Mouse (Mus musculus) cerebellum, adult 2 months (tissue): ENCODE measurements around the gene Adgrd1. TPM values are rescaled to one million over a fixed set of nuclear protein-coding genes. Genes with fewer than 3 reads are reported as not detected.

Experiments used
- DNase-seq, 2 experiments: peaks; one replicate each; pipeline ENCODE4 v3.0.0; 2021
- H3K27ac ChIP-seq: fragments of 200-500 bp; 2 replicates; pipeline ENCODE4 v1.5.1; 2012; ENCODE audit warnings: low read length, control low read depth, inconsistent platforms; ENCODE audit not compliant: insufficient read depth
- H3K27me3 ChIP-seq: fragments of 200-500 bp; 2 replicates; pipeline ENCODE4 v1.6.1; 2012; ENCODE audit warnings: inconsistent platforms, mild to moderate bottlenecking, low read length, moderate library complexity; ENCODE audit not compliant: control insufficient read depth, insufficient read depth
- H3K4me1 ChIP-seq: fragments of 200-500 bp; 2 replicates; pipeline ENCODE4 v1.6.1; 2011; ENCODE audit warnings: low read length; ENCODE audit not compliant: control insufficient read depth, insufficient read depth
- H3K4me3 ChIP-seq: fragments of 200-500 bp; replicated peaks from 2 replicates; pipeline ENCODE3; 2011; ENCODE audit warnings: mild to moderate bottlenecking, low read depth, low read length, control low read depth; ENCODE audit not compliant: insufficient read depth
- CTCF ChIP-seq: fragments of 200-500 bp; IDR thresholded peaks from 2 replicates; pipeline ENCODE4 v1.5.1; 2011; ENCODE audit warnings: low read depth, mild to moderate bottlenecking, control low read depth, low read length, moderate library complexity, borderline replicate concordance; ENCODE audit not compliant: insufficient read depth
- POLR2A ChIP-seq: fragments of 200-500 bp; IDR thresholded peaks from 2 replicates; pipeline ENCODE4 v1.6.1; 2011; ENCODE audit warnings: low read length, control low read depth, borderline replicate concordance; ENCODE audit not compliant: insufficient read depth
- WGBS: fragments of 180-500 bp; shearing (Covaris S2); methylation state at CpG from one replicate; pipeline ENCODE4 v1.1.7; 2018; 5-methylcytosine and 5-hydroxymethylcytosine counted together
- polyA plus RNA-seq: library from polyadenylated mRNA; depleted of rRNA; stranded (reverse); fragments of >200 nt; gene quantifications from 2 replicates; pipeline ENCODE4 v1.2.3, GENCODE M21; 2012

The Adgrd1 gene
- polyA plus RNA-seq, 1 experiment, result 0.34 TPM

DNA sequence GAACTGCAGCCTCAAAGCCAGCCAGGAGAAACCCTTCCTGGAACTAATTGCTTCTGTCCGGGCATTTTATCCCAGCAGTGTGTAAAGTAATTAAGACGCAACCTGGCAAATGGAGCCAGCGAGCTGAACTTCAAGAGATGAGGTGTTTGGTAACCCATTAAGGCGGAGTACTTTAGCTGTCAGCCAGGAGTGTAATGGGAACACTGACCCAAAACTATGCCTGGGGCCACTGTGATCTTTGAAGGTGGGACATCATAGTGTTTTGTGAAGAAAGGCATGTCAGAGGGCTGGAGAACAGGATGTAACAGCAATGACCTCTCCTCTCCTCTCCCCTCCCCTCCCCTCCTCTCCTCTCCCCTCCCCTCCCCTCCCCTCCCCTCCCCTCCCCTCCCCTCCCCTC lies 7.5 kb downstream of the Adgrd1 start:
- Histone ChIP-seq H3K4me3 (no peak overlapping the region), H3K27ac (no peak overlapping the region), H3K27me3 (peaks cover 2% of the 10 kb centered on the region; the same call in 1 of the 2 replicates), H3K4me1 (no peaks in the 10 kb centered on the region)
- TF ChIP-seq POLR2A (no peak), CTCF (no peak)
- 33% methylated on average over 4 of the region's 4 CpGs for WGBS
- DNase-seq, result no peak

DNA sequence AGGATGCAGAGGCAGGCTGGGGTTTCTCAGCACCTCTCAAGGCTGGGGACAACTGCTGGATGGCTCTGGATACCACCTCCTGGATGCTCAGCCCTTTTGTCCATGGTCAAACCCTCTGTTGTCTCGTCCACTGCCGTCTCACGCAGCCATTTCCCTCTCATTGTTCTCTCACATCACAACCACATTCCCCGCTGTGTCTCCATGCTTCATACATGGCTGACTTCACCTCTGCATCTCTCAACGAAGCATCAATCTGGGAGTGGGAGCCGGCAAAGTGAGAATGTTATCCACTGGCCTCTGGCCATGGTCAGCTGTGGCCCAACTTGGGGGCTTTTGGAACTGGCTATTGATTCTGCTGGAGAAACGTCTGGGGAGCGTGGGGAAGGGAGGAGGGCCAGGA lies 15.2 kb downstream of the Adgrd1 start:
- TF ChIP-seq CTCF (no peak), POLR2A (no peak)
- DNase-seq, result no peak
- WGBS, result 11% methylated on average over 8 of the region's 8 CpGs
- Histone ChIP-seq H3K27ac (no peak overlapping the region), H3K4me3 (no peak overlapping the region), H3K4me1 (no peaks in the 10 kb centered on the region), H3K27me3 (no peaks in the 10 kb centered on the region; the same call in 1 of the 2 replicates)

DNA sequence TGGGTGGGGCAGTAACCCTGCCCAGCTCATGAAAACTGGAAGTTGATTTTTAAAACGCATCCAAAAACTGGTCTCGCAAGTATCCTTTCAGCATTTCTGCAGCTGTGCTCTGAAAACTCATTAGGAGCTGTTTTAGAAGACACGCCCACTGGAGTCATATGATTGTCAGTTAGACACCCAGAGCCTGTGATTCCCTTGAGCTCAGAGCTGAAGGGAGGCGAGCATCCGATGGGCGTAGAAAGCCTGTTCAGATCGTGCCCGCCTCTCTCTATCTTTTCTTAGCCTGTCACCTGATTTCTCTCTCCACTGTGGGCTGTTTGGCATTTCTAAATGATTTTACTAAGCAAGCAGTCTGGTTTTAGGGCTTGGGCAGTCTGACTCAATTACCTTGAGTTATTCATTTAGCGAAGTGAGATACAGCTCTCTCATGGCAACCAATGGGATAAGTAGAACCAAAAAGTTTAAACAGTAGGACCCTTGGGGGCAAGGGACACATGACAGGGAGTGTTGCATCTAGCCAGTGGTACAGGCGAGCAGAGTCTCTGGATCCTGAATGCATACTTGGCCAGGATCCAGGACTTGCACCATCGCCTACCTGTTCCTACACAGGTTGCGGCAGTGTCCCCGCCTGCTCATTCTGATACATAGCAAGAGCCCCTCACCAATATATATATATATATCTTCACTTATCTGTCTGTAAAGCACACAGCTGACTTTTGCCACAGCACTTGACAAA lies 17.4 kb downstream of the Adgrd1 start:
- WGBS, result 72% methylated on average over 13 of the region's 13 CpGs
- Histone ChIP-seq H3K4me1 (no peaks in the 10 kb centered on the region), H3K4me3 (no peak overlapping the region), H3K27me3 (peaks cover 3% of the 10 kb centered on the region; the same call in 1 of the 2 replicates), H3K27ac (no peak overlapping the region)
- no peak for TF ChIP-seq POLR2A
- no peak for TF ChIP-seq CTCF
- no peak for DNase-seq

DNA sequence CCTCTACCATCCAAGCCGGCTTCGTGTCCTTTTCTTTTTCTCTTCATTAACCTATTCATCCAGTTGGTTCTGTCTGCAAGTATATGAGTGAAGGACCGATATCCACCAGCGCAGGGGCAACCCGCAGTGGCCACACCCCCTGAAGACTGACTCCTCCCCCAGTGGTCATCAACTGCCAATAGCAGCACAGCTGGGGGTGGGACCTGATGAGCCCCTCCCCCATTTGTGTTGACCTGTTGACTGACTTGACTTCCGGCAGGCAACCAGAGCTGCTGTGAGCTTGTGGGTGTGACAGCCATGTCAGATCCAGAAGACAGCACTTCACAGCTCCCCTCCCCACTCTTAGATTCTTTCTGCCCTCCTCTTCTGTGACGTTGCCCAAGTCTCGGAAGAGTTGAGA lies 19.7 kb downstream of the Adgrd1 start:
- Histone ChIP-seq H3K27me3 (peaks cover 3% of the 10 kb centered on the region; the same call in 1 of the 2 replicates), H3K4me3 (no peak overlapping the region), H3K27ac (no peak overlapping the region), H3K4me1 (no peaks in the 10 kb centered on the region)
- DNase-seq, result no peak
- no peak for TF ChIP-seq CTCF
- TF ChIP-seq POLR2A, result no peak
- 82% methylated on average over 8 of the region's 8 CpGs for WGBS

DNA sequence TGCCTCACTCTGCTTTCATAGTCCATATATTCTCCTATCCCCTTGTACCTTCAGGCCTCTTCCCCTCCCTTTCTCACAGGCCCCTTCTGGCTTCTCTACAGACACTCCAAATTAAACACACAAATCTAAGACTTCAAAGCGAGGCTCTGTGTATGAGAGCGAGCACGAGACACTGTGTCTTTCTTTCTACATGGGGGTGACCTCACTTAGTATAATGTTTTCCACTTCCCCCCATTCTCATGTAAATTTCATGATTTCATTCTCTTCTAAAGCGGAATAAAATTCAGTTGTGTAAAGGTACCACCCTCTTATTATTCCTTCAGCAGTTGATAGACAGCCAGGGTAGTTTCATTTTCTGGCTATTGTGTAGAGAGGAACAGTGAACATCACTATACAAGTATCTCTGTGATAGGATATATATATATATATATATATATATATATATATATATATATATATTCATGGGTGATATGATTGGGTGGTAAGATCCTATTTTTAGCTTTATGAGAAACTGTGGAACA lies 21.1 kb downstream of the Adgrd1 start:
- H3K27me3 ChIP-seq, result peaks cover 3% of the 10 kb centered on the region; the same call in 1 of the 2 replicates
- H3K4me3 ChIP-seq, result no peak overlapping the region
- TF ChIP-seq CTCF (no peak), POLR2A (no peak)
- DNase-seq, result no peak
- H3K4me1 ChIP-seq, result no peaks in the 10 kb centered on the region
- 77% methylated on average over 4 of the region's 4 CpGs for whole genome bisulfite sequencing
- H3K27ac ChIP-seq, result no peak overlapping the region

DNA sequence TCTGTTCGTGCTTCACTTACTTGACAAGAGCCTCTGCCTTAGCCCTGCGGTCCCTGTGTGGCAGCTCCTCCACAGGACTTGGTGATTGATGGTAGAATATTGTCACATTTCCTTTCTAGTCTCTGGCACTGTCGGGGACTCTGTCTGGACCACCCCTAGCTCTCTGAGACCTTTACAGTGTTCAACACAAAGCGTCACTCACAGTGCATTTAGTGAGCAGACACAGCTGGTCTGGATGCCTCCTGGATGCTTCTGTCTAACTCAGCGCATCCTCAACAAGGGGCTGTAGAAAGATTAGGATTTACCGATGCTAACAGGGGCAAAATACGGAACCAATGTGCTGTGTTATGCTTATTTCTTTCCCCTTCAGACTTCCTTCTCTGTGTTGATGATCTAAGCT lies 22.0 kb downstream of the Adgrd1 start:
- no peak overlapping the region for H3K4me3 ChIP-seq
- TF ChIP-seq POLR2A (no peak), CTCF (no peak)
- H3K4me1 ChIP-seq, result no peaks in the 10 kb centered on the region
- no peak for DNase-seq
- 63% methylated on average over 7 of the region's 7 CpGs for WGBS
- H3K27ac ChIP-seq, result no peak overlapping the region
- peaks cover 3% of the 10 kb centered on the region; the same call in 1 of the 2 replicates for H3K27me3 ChIP-seq

DNA sequence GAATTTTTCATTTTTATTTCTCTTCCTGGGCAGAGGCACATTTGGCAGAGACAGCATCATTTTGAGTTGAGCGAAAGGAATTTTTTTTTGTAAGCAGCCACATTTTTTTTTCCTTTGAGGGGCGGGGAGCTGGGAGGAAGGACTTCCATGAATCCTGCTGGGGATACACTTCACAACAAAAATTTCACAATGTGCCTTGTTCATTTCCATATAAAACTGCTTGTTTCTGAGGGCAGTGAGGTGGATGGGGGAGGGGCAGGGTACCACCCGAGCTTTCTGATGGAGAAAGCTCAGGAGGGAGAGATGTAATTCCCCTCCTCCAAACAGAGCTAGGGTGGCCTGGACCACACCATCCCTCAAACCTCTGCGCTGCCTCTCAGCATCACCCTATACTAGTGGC lies 22.6 kb downstream of the Adgrd1 start:
- Histone ChIP-seq H3K27ac (no peak overlapping the region), H3K27me3 (peaks cover 3% of the 10 kb centered on the region; the same call in 1 of the 2 replicates), H3K4me1 (no peaks in the 10 kb centered on the region), H3K4me3 (no peak overlapping the region)
- no peak for DNase-seq
- WGBS, result 72% methylated on average over 4 of the region's 4 CpGs
- no peak for TF ChIP-seq CTCF
- no peak for TF ChIP-seq POLR2A

DNA sequence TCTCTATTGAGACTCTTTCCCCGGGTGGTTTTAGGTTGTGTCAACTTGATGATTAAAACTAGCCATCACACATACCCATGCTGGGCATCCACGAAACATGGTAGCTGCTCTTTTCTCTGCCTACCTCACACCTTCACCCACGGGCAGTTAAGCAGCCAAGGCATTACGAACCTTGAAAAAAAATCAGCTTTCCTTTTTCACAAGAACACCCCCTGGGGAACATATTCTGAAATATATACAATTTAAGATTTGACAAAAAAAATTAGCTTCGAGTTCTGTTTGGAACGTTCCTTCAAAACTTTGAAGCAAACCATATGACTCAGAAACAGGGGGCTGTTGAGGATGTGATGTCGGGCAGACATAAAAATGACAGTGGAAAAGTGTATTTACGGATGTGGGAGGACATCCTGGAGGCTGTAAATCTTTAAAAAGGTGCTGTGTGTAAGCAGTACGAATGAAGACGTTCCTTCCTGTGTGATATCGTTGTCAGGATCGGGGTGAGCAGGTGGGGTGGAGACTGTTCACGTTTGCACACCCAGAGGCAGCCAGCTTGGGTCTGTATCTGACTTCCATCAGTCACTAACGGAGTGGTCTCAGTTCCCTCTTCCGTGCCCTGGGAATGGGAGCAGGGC lies 25.2 kb downstream of the Adgrd1 start:
- Histone ChIP-seq H3K27me3 (peaks cover 3% of the 10 kb centered on the region; the same call in 1 of the 2 replicates), H3K4me3 (no peak overlapping the region), H3K4me1 (no peaks in the 10 kb centered on the region), H3K27ac (no peak overlapping the region)
- TF ChIP-seq POLR2A (no peak), CTCF (no peak)
- WGBS, result 90% methylated on average over 15 of the region's 15 CpGs
- DNase-seq, result no peak

DNA sequence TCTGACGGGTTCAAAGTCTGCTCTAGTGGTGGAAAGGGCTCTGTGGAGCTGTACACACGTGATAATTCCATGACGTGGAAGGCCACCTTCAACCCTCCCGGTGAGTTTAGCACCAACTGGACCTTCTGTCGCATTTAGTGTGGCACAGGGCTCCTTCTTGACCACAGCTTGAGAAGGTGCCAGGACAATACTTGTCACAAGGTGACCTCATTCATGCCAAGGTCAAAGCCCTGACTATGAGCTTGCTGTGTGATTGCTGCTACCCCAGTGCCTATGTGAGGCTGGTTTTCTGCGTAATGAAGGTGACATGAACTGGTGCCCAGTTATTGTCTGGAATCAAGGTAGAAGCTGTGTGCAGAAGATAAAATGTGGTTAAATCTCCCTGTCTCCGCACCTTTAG lies 25.9 kb downstream of the Adgrd1 start:
- Histone ChIP-seq H3K27ac (no peak overlapping the region), H3K4me1 (no peaks in the 10 kb centered on the region), H3K27me3 (peaks cover 3% of the 10 kb centered on the region; the same call in 1 of the 2 replicates), H3K4me3 (no peak overlapping the region)
- DNase-seq, result no peak
- no peak for TF ChIP-seq CTCF
- no peak for TF ChIP-seq POLR2A
- 89% methylated on average over 7 of the region's 7 CpGs for WGBS
